Mouse (Mus musculus) hindbrain, embryonic 16.5 days (tissue): ENCODE results near the gene Serpinb1b. TPM values are rescaled to one million over a fixed set of nuclear protein-coding genes. Genes with fewer than 3 reads are reported as not detected.

Experiments
- ATAC-seq: fragments of 200-750 bp; cut with Nextera tagmentation; 2 replicates; pipeline ENCODE4 v1.8.0; 2017; ENCODE audit warnings: moderate TSS enrichment, moderate library complexity
- H3K27ac ChIP-seq: fragments of 300-500 bp; sonication (generic); 2 replicates; pipeline ENCODE4 v1.5.1; 2014; ENCODE audit warnings: low read depth, mild to moderate bottlenecking, control low read depth, low read length, moderate library complexity
- H3K27me3 ChIP-seq: fragments of 300-500 bp; sonication (generic); replicated peaks from 2 replicates; pipeline ENCODE4 v1.6.1; 2014; ENCODE audit warnings: low read length; ENCODE audit not compliant: control insufficient read depth, insufficient read depth
- H3K36me3 ChIP-seq: fragments of 300-500 bp; sonication (generic); 2 replicates; pipeline ENCODE4 v1.6.1; 2014; ENCODE audit warnings: mild to moderate bottlenecking, low read length, moderate library complexity, mixed read lengths; ENCODE audit not compliant: control insufficient read depth, insufficient read depth
- H3K4me1 ChIP-seq: fragments of 300-500 bp; sonication (generic); 2 replicates; pipeline ENCODE4 v1.6.1; 2014; ENCODE audit warnings: low read depth, low read length; ENCODE audit not compliant: control insufficient read depth, insufficient read depth
- H3K4me2 ChIP-seq: fragments of 300-500 bp; sonication (generic); 2 replicates; pipeline ENCODE4 v1.6.1; 2014; ENCODE audit warnings: mild to moderate bottlenecking, low read length, control low read depth, moderate library complexity
- H3K4me3 ChIP-seq: fragments of 300-500 bp; sonication (generic); 2 replicates; pipeline ENCODE4 v1.5.1; 2014; ENCODE audit warnings: mild to moderate bottlenecking, low read length, control low read depth, moderate library complexity
- H3K9ac ChIP-seq: fragments of 300-500 bp; sonication (generic); 2 replicates; pipeline ENCODE4 v1.6.1; 2014; ENCODE audit warnings: low read depth, mild to moderate bottlenecking, control low read depth, low read length, moderate library complexity
- H3K9me3 ChIP-seq: fragments of 300-500 bp; sonication (generic); 2 replicates; pipeline ENCODE4 v1.6.1; 2014; ENCODE audit warnings: mild to moderate bottlenecking, low read length, moderate library complexity; ENCODE audit not compliant: control insufficient read depth
- WGBS: fragments of 180-500 bp; shearing (Covaris S2); extraction: QIAGEN DNeasy Blood & Tissue Kit; methylation state at CpG from one replicate; pipeline ENCODE4 v1.1.7; 2014; 5-methylcytosine and 5-hydroxymethylcytosine counted together
- polyA plus RNA-seq: library from polyadenylated mRNA; unstranded; fragments of >200 nt; fragmentation: Nextera tagmentation; extraction: Ambion mirVana; gene quantifications from 2 replicates; pipeline ENCODE4 v1.2.1, GENCODE M21; 2015

Gene Serpinb1b
- polyA plus RNA-seq, 1 experiment from 2014 or later, result 34.9 TPM

- 82% methylated on average over 3 of the region's 3 CpGs for WGBS
- no peak overlapping the region for H3K27ac ChIP-seq
- no peak for ATAC-seq
- H3K4me3 ChIP-seq, result no peak overlapping the region
- no peaks in the 10 kb centered on the region for H3K9me3 ChIP-seq
- no peaks in the 10 kb centered on the region for H3K36me3 ChIP-seq
- no peaks in the 10 kb centered on the region for H3K27me3 ChIP-seq
- no peaks in the 10 kb centered on the region for H3K4me1 ChIP-seq
- no peak overlapping the region for H3K9ac ChIP-seq
- no peak overlapping the region for H3K4me2 ChIP-seq
These were observed 63.1 kb downstream of the Serpinb1b start for GRCm38 (mm10) chr13:33141435-33141834.

Other genes with a start within 250 kb of the Serpinb1b start
- gene Serpinb1a, start 227.4 kb upstream of the Serpinb1b start, polyA plus RNA-seq, result 1.9 and 2.5 TPM in 2 replicates
- not detected in 2 replicates for gene Serpinb1c, start 180.4 kb upstream of the Serpinb1b start, polyA plus RNA-seq
- 1.7 and 2.5 TPM in 2 replicates for gene Serpinb6b, start 113.4 kb upstream of the Serpinb1b start, polyA plus RNA-seq
- 2.4 and 3.1 TPM in 2 replicates for gene Serpinb9, start 75.3 kb upstream of the Serpinb1b start, polyA plus RNA-seq
- 0.14 and 0.17 TPM in 2 replicates for gene Serpinb9b, start 51.2 kb upstream of the Serpinb1b start, polyA plus RNA-seq
- not detected in 2 replicates for gene Serpinb9c, start 81.2 kb downstream of the Serpinb1b start, polyA plus RNA-seq
- not detected in 2 replicates for gene Serpinb9d, start 114.4 kb downstream of the Serpinb1b start, polyA plus RNA-seq
- gene Serpinb9e, start 171.0 kb downstream of the Serpinb1b start, polyA plus RNA-seq, result not detected in 2 replicates
- gene Serpinb9f, start 245.5 kb downstream of the Serpinb1b start, polyA plus RNA-seq, result not detected in 2 replicates